Mouse (Mus musculus) heart, embryonic 13.5 days (tissue): ENCODE data around the gene Gm15446. TPM values are rescaled to one million over a fixed set of nuclear protein-coding genes. Genes with fewer than 3 reads are reported as not detected.
A peak's percentile ranks its signal among the peaks of the same experiment; 100 is the strongest.
"Not testable (repeated sequence)": the region's sequence is repeated elsewhere in the genome, so short reads cannot be mapped to it uniquely, and the experiment has no call there.

Experiments used
- ATAC-seq: fragments of 200-750 bp; cut with Nextera tagmentation; 2 replicates; pipeline ENCODE4 v1.8.0; 2017; ENCODE audit warnings: moderate TSS enrichment; ENCODE audit not compliant: insufficient number of reproducible peaks, low FRiP score, low TSS enrichment; ENCODE audit errors: extremely low read depth
- H3K27ac ChIP-seq: fragments of 300-500 bp; sonication (generic); replicated peaks from 2 replicates; pipeline ENCODE4 v1.5.1; 2015; ENCODE audit warnings: moderate library complexity, mild to moderate bottlenecking, inconsistent platforms
- H3K27me3 ChIP-seq: fragments of 300-500 bp; sonication (generic); replicated peaks from 2 replicates; pipeline ENCODE4 v1.6.1; 2015; ENCODE audit warnings: mild to moderate bottlenecking, inconsistent platforms
- H3K36me3 ChIP-seq: fragments of 300-500 bp; sonication (generic); 2 replicates; pipeline ENCODE4 v1.6.1; 2015; ENCODE audit warnings: mild to moderate bottlenecking, inconsistent platforms
- H3K4me1 ChIP-seq: fragments of 300-500 bp; sonication (generic); 2 replicates; pipeline ENCODE4 v1.6.1; 2015; ENCODE audit warnings: inconsistent platforms
- H3K4me2 ChIP-seq: fragments of 300-500 bp; sonication (generic); 2 replicates; pipeline ENCODE4 v1.6.1; 2015; ENCODE audit warnings: inconsistent platforms, mild to moderate bottlenecking, moderate library complexity
- H3K4me3 ChIP-seq: fragments of 300-500 bp; sonication (generic); 2 replicates; pipeline ENCODE4 v1.5.1; 2015; ENCODE audit warnings: moderate library complexity, mild to moderate bottlenecking, inconsistent platforms
- H3K9ac ChIP-seq: fragments of 300-500 bp; sonication (generic); 2 replicates; pipeline ENCODE4 v1.6.1; 2015; ENCODE audit warnings: inconsistent platforms, mild to moderate bottlenecking, moderate library complexity
- H3K9me3 ChIP-seq: fragments of 300-500 bp; sonication (generic); 2 replicates; pipeline ENCODE4 v1.6.1; 2016; ENCODE audit warnings: inconsistent platforms
- WGBS: fragments of 180-500 bp; shearing (Covaris S2); methylation state at CpG from one replicate; pipeline ENCODE4 v1.1.7; 2015; ENCODE audit warnings: mixed read lengths; 5-methylcytosine and 5-hydroxymethylcytosine counted together
- polyA plus RNA-seq: library from polyadenylated mRNA; unstranded; fragments of >200 nt; fragmentation: Nextera tagmentation; extraction: Ambion mirVana; gene quantifications from 2 replicates; pipeline ENCODE4 v1.2.1, GENCODE M21; 2015

Gm15446 gene
- 0.42 and 0.51 TPM in 2 replicates for polyA plus RNA-seq

- under 1% methylated on average over 22 of the region's 22 CpGs for WGBS
- H3K36me3 ChIP-seq, H3K9me3 ChIP-seq, H3K27me3 ChIP-seq, H3K4me1 ChIP-seq: not testable (repeated sequence)
- peak within 1 kb of the TSS; percentile 81 for H3K9ac ChIP-seq
- peak; percentile 98 for ATAC-seq
- H3K4me3 ChIP-seq, result peak within 1 kb of the TSS; percentile 66
- H3K27ac ChIP-seq, result peak within 1 kb of the TSS; percentile 8; the same call in 1 of the 2 replicates
- H3K4me2 ChIP-seq, result peak within 1 kb of the TSS; percentile 68
These were observed at the start of gene Gm15446 for GRCm38 (mm10) chr5:109923261-109924071. Gm15446 (plus strand) TSS chr5:109923400.

- Histone ChIP-seq H3K9ac (peak overlapping the region; percentile 81), H3K4me2 (peak overlapping the region; percentile 68), H3K4me3 (peak overlapping the region; percentile 66)
- not testable (repeated sequence) for ATAC-seq, H3K27ac ChIP-seq, H3K4me1 ChIP-seq, H3K36me3 ChIP-seq, H3K27me3 ChIP-seq, H3K9me3 ChIP-seq
- WGBS, result 20% methylated on average over 2 of the region's 2 CpGs
These were observed 929 bp downstream of the Gm15446 start for GRCm38 (mm10) chr5:109924129-109924528.

- ATAC-seq, result no peak
- H3K9me3 ChIP-seq, result no peaks in the 10 kb centered on the region
- peaks cover 9% of the 10 kb centered on the region for H3K4me1 ChIP-seq
- no peaks in the 10 kb centered on the region for H3K27me3 ChIP-seq
- no peak overlapping the region for H3K4me2 ChIP-seq
- H3K36me3 ChIP-seq, result 0 out of 2 replicates have a peak, but pooled peaks cover 3% of the 10 kb centered on the region
- H3K4me3 ChIP-seq, result no peak overlapping the region
- no peak overlapping the region for H3K27ac ChIP-seq
- no peak overlapping the region for H3K9ac ChIP-seq
These were observed 1.7 kb downstream of the Gm15446 start for GRCm38 (mm10) chr5:109924936-109925335.

- Histone ChIP-seq H3K27ac (no peak overlapping the region), H3K4me1 (no peaks in the 10 kb centered on the region), H3K4me2 (no peak overlapping the region), H3K9me3 (no peaks in the 10 kb centered on the region), H3K9ac (no peak overlapping the region), H3K36me3 (no peaks in the 10 kb centered on the region), H3K27me3 (no peaks in the 10 kb centered on the region), H3K4me3 (no peak overlapping the region)
- ATAC-seq, result no peak
- no CpG with 5 or more reads among the region's 1 CpGs for WGBS
These were observed 27.1 kb downstream of the Gm15446 start for GRCm38 (mm10) chr5:109950281-109950680.

GRCm38 (mm10) chr5:109980743-109981142 lies 57.5 kb downstream of the Gm15446 start:
- H3K27me3 ChIP-seq, H3K9ac ChIP-seq, H3K4me3 ChIP-seq, H3K4me2 ChIP-seq, H3K9me3 ChIP-seq, H3K36me3 ChIP-seq, H3K27ac ChIP-seq, H3K4me1 ChIP-seq, ATAC-seq: not testable (repeated sequence)
- no CpG with 5 or more reads among the region's 2 CpGs for WGBS

Other genes starting within 250 kb of the Gm15446 start
- 0.79 and 1.0 TPM in 2 replicates for gene 5430403G16Rik, start 232.4 kb upstream of the Gm15446 start, polyA plus RNA-seq
- 3.4 and 4.3 TPM in 2 replicates for gene 4930522L14Rik, start 171.5 kb upstream of the Gm15446 start, polyA plus RNA-seq
- gene Zfp932, start 73.1 kb downstream of the Gm15446 start, polyA plus RNA-seq, result 9.7 and 11.9 TPM in 2 replicates
- gene Gm17655, start 149.1 kb downstream of the Gm15446 start, polyA plus RNA-seq, result 2.5 and 3.4 TPM in 2 replicates
- 0.47 and 0.82 TPM in 2 replicates for gene Gm35315, start 171.0 kb downstream of the Gm15446 start, polyA plus RNA-seq
- gene Plcxd1, start 176.6 kb downstream of the Gm15446 start, polyA plus RNA-seq, result 0.94 and 1.1 TPM in 2 replicates
- gene Gtpbp6, start 184.8 kb downstream of the Gm15446 start, polyA plus RNA-seq, result 21.1 and 23.1 TPM in 2 replicates
- 2.4 and 3.3 TPM in 2 replicates for gene Zfp605, start 186.7 kb downstream of the Gm15446 start, polyA plus RNA-seq
- 25.8 and 29.9 TPM in 2 replicates for gene Chfr, start 212.4 kb downstream of the Gm15446 start, polyA plus RNA-seq